Mouse (Mus musculus) megakaryocyte, embryonic 14.5 days (primary cell): ENCODE measurements around the gene Mfge8.

ENCODE experiments used
- FLI1 ChIP-seq: IDR thresholded peaks from 2 replicates; pipeline ENCODE4 v1.6.1; 2012; ENCODE audit warnings: low read length, inconsistent platforms, mixed read lengths
- GATA1 ChIP-seq: IDR thresholded peaks from 3 replicates; pipeline ENCODE4 v1.6.1; 2012; ENCODE audit warnings: mixed read lengths, low read length, inconsistent platforms, borderline replicate concordance

GRCm38 (mm10) chr7:79129883-79130282 is 19.0 kb downstream of the Mfge8 start:
- TF ChIP-seq FLI1, result no peak
- TF ChIP-seq GATA1, result no peak
